Mouse (Mus musculus) CD4-positive naive resting alpha-beta T cell, adult 57 days (primary cell): ENCODE data around the gene Gcnt2. TPM values are rescaled to one million over a fixed set of nuclear protein-coding genes. Genes with fewer than 3 reads are reported as not detected.

Source experiments
- total RNA-seq: library from RNA; stranded (reverse); gene quantifications from one replicate; pipeline ENCODE4 v1.2.4, GENCODE M21; 2023

The Gcnt2 gene
- total RNA-seq: 0.89 TPM

DNA sequence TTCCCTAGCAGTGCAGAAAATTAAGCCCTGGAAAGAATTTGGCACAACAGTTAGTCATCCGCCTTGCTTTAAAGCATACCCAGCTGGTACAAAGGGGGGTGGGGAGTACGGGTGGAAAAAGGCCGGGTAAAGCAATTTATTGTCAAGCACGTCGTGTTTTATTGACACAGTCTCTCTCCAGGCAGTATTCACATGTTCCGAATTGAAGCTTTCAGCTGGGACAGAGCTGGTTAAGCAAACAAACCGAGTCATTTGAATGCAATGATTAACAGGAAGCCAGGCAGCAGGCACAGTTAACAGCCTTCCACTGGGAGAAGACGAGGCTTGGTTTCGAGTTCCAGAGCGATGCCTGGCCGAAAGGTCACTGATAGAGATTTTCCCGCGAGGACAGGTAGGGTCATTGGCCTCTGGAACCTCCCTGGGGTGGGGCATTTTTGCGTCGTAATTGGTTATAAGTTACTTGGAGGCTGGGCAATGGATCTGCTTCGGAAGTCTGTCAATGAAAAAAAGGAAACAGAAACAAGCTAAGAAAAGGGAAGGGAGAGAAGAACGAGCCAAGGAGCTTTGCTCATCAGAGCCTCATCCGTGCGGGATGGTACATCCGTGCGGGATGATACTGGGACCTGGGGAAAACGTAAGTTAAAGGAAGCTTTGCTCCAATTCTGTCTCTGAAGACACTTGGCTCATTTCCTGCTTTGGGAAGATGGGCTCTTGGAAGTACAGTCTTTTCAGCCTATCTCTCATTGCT, at the start of gene Gcnt2:
Gene Gcnt2 (plus strand): TSS at position 103 of the 748 bp plus-strand sequence.

DNA sequence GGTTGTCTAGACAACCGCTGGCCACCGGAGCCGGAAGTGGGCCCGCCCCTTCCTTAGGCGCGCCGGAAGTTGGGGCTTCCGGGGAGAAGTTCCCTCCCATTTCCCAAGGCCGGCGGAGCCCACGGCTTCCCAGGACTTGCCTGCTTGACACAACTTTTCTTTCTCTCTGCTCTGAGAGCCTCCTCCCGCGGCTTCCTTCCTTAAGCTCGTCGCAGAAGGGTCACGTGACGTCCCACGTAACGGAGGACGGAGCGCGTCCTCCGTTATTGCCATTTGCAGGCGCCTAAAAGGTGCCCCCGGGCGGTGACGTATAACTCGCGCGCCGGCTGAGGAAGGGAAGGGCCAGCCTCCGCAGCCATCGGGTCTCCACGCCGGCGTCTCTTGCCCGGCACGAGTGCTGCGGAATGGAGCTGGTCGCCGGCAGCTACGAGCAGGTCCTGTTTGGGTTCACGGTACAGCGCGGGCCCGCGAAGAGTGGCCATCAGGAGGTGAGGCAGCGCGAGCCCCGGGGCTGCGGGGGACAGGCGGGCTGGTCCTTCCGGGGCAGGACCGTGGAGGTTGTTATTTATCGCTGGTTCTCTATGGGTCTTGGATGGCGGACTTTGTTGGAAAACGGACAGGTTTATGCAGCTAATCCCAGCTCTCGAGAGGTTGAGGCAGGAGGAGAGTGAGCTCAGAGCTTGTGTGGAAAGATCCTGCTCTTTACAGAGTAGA, 141.5 kb downstream of the Gcnt2 start, which contains the start of gene Pak1ip1:
Gene Pak1ip1 (plus strand): TSS at position 98 of the 714 bp plus-strand sequence.

Other genes with a start within 250 kb of the Gcnt2 start
- gene Tfap2a, start 121.4 kb upstream of the Gcnt2 start, total RNA-seq: 0.59 TPM
- 74.4 TPM for gene Pak1ip1, start 141.3 kb downstream of the Gcnt2 start, total RNA-seq
- 37.0 TPM for gene Tmem14c, start 156.5 kb downstream of the Gcnt2 start, total RNA-seq
- not detected for gene Mak, start 220.0 kb downstream of the Gcnt2 start, total RNA-seq